Mouse (Mus musculus) embryonic stem cell, embryonic (primary cell): ENCODE measurements around the gene Evx1.

Experiments
- CTCF ChIA-PET, 4 experiments: fragments of 300-600 bp in 2 of 4; fragments of 350-600 bp in 2 of 4; sonication (Branson Sonifier 250); formaldehyde crosslinking; loops; one replicate each; lab custom pipeline; 2022; ENCODE audit warnings: inconsistent platforms in 2 of 4; lab: Charles Lee
- POLR2A ChIA-PET, 4 experiments: fragments of 300-600 bp in 2 of 4; fragments of 350-600 bp in 2 of 4; sonication (Branson Sonifier 250); formaldehyde crosslinking; loops; one replicate each; lab custom pipeline; 2022; ENCODE audit warnings: antibody characterized with exemption in 4 of 4, inconsistent platforms in 1 of 4; lab: Charles Lee

The Evx1 gene

GRCm38 (mm10) chr6:52313391-52314303, at the start of gene Evx1:
TSS of gene Evx1 (plus strand) at chr6:52313498.
- ChIA-PET CTCF (interaction anchor here (0.8 to 2.1 kb wide), 5 partner anchors 57 to 755 kb away, joined by 3 to 6 read pairs (median 3); partner anchors contain the start of genes Hoxa10 (in 1 of the 4) and Jazf1 (in 1 of the 4)), POLR2A (interaction anchor here (0.5 to 1.9 kb wide), 8 partner anchors 10 to 1505 kb away, joined by 3 to 8 read pairs (median 3); partner anchors contain the start of gene Hibadh (in 1 of the 4))

DNA sequence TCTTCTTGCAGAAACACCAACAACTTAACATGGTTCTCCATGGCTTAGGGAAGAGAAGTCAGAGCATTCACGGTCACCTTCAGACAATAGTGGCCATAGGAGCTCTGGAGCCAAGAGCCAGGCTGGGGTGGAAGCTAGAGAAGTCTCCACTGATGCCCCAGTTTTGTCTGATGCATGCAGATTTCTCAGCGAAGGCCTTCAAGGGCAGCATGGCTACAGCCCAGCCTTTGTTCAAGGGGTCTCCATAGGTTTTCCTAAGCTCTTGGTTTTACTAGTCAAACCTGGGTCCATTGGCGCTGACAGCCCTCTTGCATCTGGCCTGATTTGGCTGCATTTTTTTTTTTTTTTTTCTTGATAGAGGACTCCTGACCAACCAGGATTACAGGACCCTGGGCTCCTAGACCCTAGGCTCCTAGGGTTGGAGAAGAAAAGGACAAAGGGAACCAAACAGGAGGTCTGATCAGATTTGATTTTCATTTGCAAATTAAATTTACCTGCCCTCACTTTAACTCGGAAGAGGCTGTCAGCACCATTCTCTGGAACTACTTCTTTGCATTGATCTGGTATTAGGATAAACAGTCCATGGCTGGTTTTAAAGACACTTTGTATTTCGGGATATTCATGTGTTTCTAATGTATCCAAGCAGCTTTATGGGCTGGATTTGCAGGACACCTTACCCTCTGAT, 49.0 kb upstream of the Evx1 start:
- POLR2A ChIA-PET, result interaction anchor here in 2 of 4 experiments (0.5 to 1.3 kb wide), 4 partner anchors 21 to 315 kb away, joined by 3 read pairs; no protein-coding TSS in a partner anchor
- CTCF ChIA-PET, result interaction anchor here in 2 of 4 experiments (0.6 to 1.7 kb wide), 2 partner anchors 24 to 550 kb away, joined by 3 to 5 read pairs; partner anchors contain the start of gene Hoxa10 (in 1 of the 2)

DNA sequence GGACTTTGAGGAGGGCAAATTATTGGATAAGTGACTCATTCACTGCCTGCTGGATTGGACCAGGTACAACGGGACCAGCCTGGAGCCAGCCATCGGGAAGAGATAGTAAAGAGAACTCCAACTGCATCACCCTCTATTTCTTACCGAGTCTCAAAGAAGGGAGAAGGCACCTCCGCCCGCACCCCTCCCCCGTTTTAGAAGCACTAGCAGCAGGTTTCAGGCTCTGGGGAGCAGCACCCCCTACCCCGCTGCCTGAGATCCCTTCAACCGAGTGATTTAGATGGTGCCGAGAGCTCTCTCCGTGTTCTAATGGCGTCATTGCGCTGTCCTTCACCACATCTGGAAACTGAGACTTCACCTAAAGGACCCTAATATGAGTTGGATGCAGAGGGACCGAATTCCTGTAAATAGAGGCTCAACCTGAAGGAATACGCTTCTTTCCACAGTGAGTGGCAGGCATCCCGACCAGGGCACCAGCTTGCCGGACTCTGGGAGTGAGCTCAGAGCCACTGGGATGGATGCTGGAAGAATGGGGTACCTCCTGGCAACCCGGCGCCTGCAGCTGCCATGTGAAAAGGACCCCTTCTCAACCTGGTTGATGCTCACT, 47.9 kb upstream of the Evx1 start:
- ChIA-PET CTCF (interaction anchor here (0.5 to 1.5 kb wide), 5 partner anchors 8 to 717 kb away, joined by 3 to 5 read pairs (median 3); no protein-coding TSS in a partner anchor), POLR2A (interaction anchor here in 2 of 4 experiments (0.7 to 1.6 kb wide), 3 partner anchors 14 to 61 kb away, joined by 3 to 6 read pairs (median 3); partner anchors contain the start of gene Hoxa5 (in 1 of the 2))

- ChIA-PET CTCF (interaction anchor here (0.5 to 1.5 kb wide), 6 partner anchors 8 to 716 kb away, joined by 3 to 5 read pairs (median 3); no protein-coding TSS in a partner anchor), POLR2A (interaction anchor here in 2 of 4 experiments (0.7 to 1.6 kb wide), 3 partner anchors 15 to 62 kb away, joined by 3 to 6 read pairs (median 3); partner anchors contain the start of gene Hoxa5 (in 1 of the 2))
Observed at GRCm38 (mm10) chr6:52265913-52266665, 47.2 kb upstream of the Evx1 start.

GRCm38 (mm10) chr6:52266666-52266985, 46.7 kb upstream of the Evx1 start:
- POLR2A ChIA-PET, result interaction anchor here in 1 of 4 experiments (1.5 to 1.6 kb wide), 2 partner anchors 15 to 62 kb away, joined by 3 to 6 read pairs; partner anchors contain the start of gene Hoxa5
- CTCF ChIA-PET, result interaction anchor here in 3 of 4 experiments (0.8 to 1.5 kb wide), 3 partner anchors 10 to 716 kb away, joined by 3 to 5 read pairs (median 3); no protein-coding TSS in a partner anchor

- CTCF ChIA-PET, result interaction anchor here in 3 of 4 experiments (0.8 to 1.5 kb wide), 3 partner anchors 10 to 715 kb away, joined by 3 to 5 read pairs (median 3); no protein-coding TSS in a partner anchor
- POLR2A ChIA-PET, result no interaction called here
Observed at GRCm38 (mm10) chr6:52267221-52267620, 46.1 kb upstream of the Evx1 start.

DNA sequence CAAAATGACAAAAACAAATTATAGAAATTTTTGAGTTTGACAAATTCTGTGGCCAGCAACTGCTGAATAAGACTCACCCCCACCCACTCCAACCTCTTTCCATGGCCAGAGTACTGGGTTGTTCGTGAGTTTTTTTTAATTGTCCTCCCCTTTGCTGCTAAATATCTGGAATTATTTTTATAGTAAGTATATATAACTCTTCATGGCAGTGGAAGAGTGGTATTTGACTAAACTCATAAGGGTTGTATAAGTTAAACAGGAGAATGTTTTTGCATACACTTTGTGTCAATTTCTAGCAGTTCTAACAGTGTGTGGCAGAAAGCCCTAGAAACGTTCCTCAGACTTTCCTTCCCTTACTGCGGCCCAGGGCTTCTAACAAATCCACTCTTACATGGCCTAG, 45.6 kb upstream of the Evx1 start:
- CTCF ChIA-PET, result no interaction called here
- POLR2A ChIA-PET, result no interaction called here

DNA sequence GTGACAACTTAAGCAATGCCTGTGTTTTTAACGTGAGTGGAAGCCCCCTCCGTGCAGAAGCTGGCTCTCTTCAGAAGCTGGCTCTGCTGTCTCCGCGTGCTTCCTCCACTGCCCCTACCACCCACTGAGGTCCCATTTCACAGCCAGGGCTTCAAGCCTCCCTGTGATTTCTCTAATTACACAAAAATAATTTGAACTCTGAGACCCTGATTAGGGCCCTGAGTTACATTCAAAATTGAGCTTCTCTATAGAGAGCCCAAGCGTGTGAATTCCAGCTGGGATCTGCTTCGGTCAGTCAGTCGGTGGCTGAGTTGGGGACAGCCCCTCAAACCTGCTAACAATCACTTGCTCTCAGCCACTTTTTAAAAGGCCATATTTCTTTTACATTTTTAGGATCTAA, 45.0 kb upstream of the Evx1 start:
- CTCF ChIA-PET, result interaction anchor here in 3 of 4 experiments (0.6 to 1.3 kb wide), 4 partner anchors 11 to 84 kb away, joined by 3 to 5 read pairs (median 3); partner anchors contain the start of gene Hoxa10 (in 1 of the 3)
- POLR2A ChIA-PET, result interaction anchor here in 1 of 4 experiments (1.5 kb wide), 1 partner anchor 35 kb away, joined by 4 read pairs; no protein-coding TSS in a partner anchor

GRCm38 (mm10) chr6:52268756-52269155, 44.5 kb upstream of the Evx1 start:
- CTCF ChIA-PET, result interaction anchor here in 3 of 4 experiments (0.6 to 1.3 kb wide), 4 partner anchors 12 to 85 kb away, joined by 3 to 5 read pairs (median 3); partner anchors contain the start of gene Hoxa10 (in 1 of the 3)
- POLR2A ChIA-PET, result interaction anchor here in 1 of 4 experiments (1.5 kb wide), 1 partner anchor 35 kb away, joined by 4 read pairs; no protein-coding TSS in a partner anchor

DNA sequence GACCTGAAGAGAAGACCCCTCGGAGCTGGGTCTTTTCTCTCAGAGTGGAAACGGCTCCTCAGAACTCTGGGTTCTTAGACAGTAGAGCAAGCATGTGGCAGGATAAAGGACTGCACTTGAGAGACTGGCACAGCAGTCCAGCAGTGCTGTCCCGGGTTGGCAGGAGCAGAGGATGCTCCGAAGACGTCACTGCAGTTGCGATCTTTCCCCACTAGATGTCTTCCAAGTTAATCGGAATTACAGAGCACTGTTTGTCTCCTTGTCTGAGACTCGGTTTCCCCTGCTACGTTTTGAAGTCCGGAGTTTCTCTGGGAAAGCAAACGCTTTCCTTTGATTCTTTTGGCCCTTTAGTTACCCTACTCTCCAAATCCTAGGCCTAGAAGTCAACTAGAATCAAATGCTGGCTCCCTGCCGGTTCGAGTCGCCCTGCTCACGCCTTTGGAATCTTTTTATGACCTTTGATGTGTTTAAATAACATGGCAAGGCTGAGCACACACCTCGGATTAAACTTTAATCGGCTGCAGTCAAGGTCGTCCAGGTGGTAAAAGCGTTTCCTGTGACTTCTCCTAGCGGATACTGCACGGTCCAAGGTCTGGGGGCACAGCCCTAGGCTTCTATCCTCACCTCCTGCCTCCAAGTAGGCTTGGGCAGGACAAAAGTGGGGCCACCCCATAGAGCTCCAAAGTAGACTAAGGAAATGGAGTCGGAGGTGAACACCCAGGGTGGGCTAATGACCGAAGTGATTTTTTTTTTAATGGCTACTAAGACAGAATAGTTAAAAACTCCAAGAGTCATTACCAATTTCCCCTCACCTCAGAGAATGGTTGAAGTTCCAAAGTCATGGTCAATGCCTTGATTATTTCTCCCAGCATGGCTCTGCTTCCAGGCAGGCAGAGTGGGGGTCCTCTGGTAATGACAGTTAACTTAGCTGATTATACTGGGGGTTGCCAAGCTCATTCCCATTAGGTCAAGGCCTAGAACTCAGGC, 42.5 kb upstream of the Evx1 start:
- POLR2A ChIA-PET, result interaction anchor here in 1 of 4 experiments (1.3 kb wide), 1 partner anchor 25 kb away, joined by 3 read pairs; the partner anchor contains the start of gene Hoxa11
- CTCF ChIA-PET, result interaction anchor here in 3 of 4 experiments (0.7 to 1.3 kb wide), 4 partner anchors 11 to 648 kb away, joined by 3 to 5 read pairs (median 4); no protein-coding TSS in a partner anchor

- ChIA-PET CTCF (interaction anchor here in 3 of 4 experiments (0.6 to 1.1 kb wide), 4 partner anchors 14 to 646 kb away, joined by 3 to 4 read pairs (median 3); no protein-coding TSS in a partner anchor), POLR2A (no interaction called here)
Observed at GRCm38 (mm10) chr6:52272766-52273655, 40.3 kb upstream of the Evx1 start.

GRCm38 (mm10) chr6:52273656-52274280, 39.5 kb upstream of the Evx1 start:
- ChIA-PET CTCF (interaction anchor here in 3 of 4 experiments (0.6 to 1.1 kb wide), 4 partner anchors 8 to 546 kb away, joined by 3 to 4 read pairs (median 3); no protein-coding TSS in a partner anchor), POLR2A (interaction anchor here in 3 of 4 experiments (0.5 to 1.0 kb wide), 3 partner anchors 11 to 551 kb away, joined by 3 to 4 read pairs (median 3); no protein-coding TSS in a partner anchor)

DNA sequence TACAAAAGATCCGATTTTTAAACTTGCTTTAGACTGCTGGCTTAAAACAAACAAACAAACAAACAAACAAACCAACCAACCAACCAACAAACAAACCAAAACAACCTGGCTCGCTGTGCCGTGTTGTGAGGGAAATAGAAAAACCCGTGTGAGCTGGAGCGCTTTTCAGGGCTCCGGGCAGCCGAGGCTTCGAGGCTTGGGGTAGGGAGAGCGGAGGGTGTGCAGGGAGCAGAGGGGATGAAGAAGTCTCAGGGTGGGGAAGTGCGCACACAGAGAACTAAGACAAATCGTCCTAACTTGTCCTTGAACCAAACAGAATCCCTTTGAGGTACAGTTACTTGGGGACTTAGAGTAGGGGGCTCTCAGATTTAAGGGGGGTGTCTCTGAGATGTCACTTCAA, 38.7 kb upstream of the Evx1 start:
- ChIA-PET POLR2A (interaction anchor here in 2 of 4 experiments (0.7 to 1.0 kb wide), 3 partner anchors 11 to 550 kb away, joined by 3 to 4 read pairs (median 4); no protein-coding TSS in a partner anchor), CTCF (interaction anchor here in 1 of 4 experiments (1.1 kb wide), 1 partner anchor 545 kb away, joined by 3 read pairs; no protein-coding TSS in a partner anchor)
